Mouse (Mus musculus) brain, embryonic 14.5 days (tissue): ENCODE results near the gene Rps6ka4. TPM values are rescaled to one million over a fixed set of nuclear protein-coding genes. Genes with fewer than 3 reads are reported as not detected.

Source experiments
- DNase-seq: peaks from one replicate; pipeline ENCODE4 v3.0.0-alpha.2; 2011; ENCODE audit warnings: low read depth
- CTCF ChIP-seq: fragments of 200-500 bp; IDR thresholded peaks from 2 replicates; pipeline ENCODE4 v1.5.1; 2012; ENCODE audit warnings: inconsistent platforms, mild to moderate bottlenecking, moderate library complexity, borderline replicate concordance; ENCODE audit not compliant: insufficient read depth, insufficient read length; ENCODE audit errors: extremely low read depth
- POLR2A ChIP-seq: fragments of 200-500 bp; IDR thresholded peaks from 2 replicates; pipeline ENCODE4 v1.6.1; 2012; ENCODE audit warnings: mild to moderate bottlenecking, inconsistent platforms, borderline replicate concordance; ENCODE audit not compliant: poor library complexity, insufficient read depth, insufficient read length, severe bottlenecking; ENCODE audit errors: extremely low read depth
- polyA plus RNA-seq: library from polyadenylated mRNA; depleted of rRNA; stranded (reverse); fragments of >200 nt; gene quantifications from 2 replicates; pipeline ENCODE4 v1.2.3, GENCODE M21; 2012; rRNA removed

The Rps6ka4 gene
- polyA plus RNA-seq, 1 experiment, result 7.3 TPM

GRCm38 (mm10) chr19:6819143-6819827 lies 21.2 kb downstream of the Rps6ka4 start:
- TF ChIP-seq POLR2A (no peak), CTCF (no peak)
- DNase-seq, result peak; percentile 34

- no peak for TF ChIP-seq CTCF
- TF ChIP-seq POLR2A, result no peak
- no peak for DNase-seq
Measured at GRCm38 (mm10) chr19:6814958-6815357, 25.5 kb downstream of the Rps6ka4 start.

- no peak for TF ChIP-seq POLR2A
- no peak for TF ChIP-seq CTCF
- DNase-seq, result peak; percentile 29
Measured at GRCm38 (mm10) chr19:6814366-6814765, 26.1 kb downstream of the Rps6ka4 start.

Other genes starting within 250 kb of the Rps6ka4 start
- 0.48 and 0.83 TPM in 2 replicates for gene Ccdc88b, start 17.6 kb upstream of the Rps6ka4 start, polyA plus RNA-seq
- 117 and 158 TPM in 2 replicates for gene Trmt112, start 69.1 kb upstream of the Rps6ka4 start, polyA plus RNA-seq
- gene Prdx5, start 69.5 kb upstream of the Rps6ka4 start, polyA plus RNA-seq, result 169 and 176 TPM in 2 replicates
- gene Esrra, start 81.2 kb upstream of the Rps6ka4 start, polyA plus RNA-seq, result 35.5 and 41.3 TPM in 2 replicates
- 1.0 and 1.5 TPM in 2 replicates for gene Catsperz, start 84.7 kb upstream of the Rps6ka4 start, polyA plus RNA-seq
- gene Kcnk4, start 93.9 kb upstream of the Rps6ka4 start, polyA plus RNA-seq, result 1.2 and 2.1 TPM in 2 replicates
- 72.8 and 83.4 TPM in 2 replicates for gene Bad, start 101.2 kb upstream of the Rps6ka4 start, polyA plus RNA-seq
- 75.5 and 86.8 TPM in 2 replicates for gene Gpr137, start 101.8 kb upstream of the Rps6ka4 start, polyA plus RNA-seq
- 359 and 550 TPM in 2 replicates for gene Ppp1r14b, start 134.3 kb upstream of the Rps6ka4 start, polyA plus RNA-seq
- gene Plcb3, start 135.8 kb upstream of the Rps6ka4 start, polyA plus RNA-seq, result 22.7 and 28.3 TPM in 2 replicates
- gene Fkbp2, start 139.9 kb upstream of the Rps6ka4 start, polyA plus RNA-seq, result 50.3 and 61.0 TPM in 2 replicates
- gene Vegfb, start 147.0 kb upstream of the Rps6ka4 start, polyA plus RNA-seq, result 28.6 and 39.3 TPM in 2 replicates
- gene Dnajc4, start 151.9 kb upstream of the Rps6ka4 start, polyA plus RNA-seq, result 25.7 and 31.3 TPM in 2 replicates
- 15.4 and 21.5 TPM in 2 replicates for gene Nudt22, start 155.5 kb upstream of the Rps6ka4 start, polyA plus RNA-seq
- 18.6 and 25.5 TPM in 2 replicates for gene Trpt1, start 155.5 kb upstream of the Rps6ka4 start, polyA plus RNA-seq
- gene Fermt3, start 178.8 kb upstream of the Rps6ka4 start, polyA plus RNA-seq, result 4.8 and 5.3 TPM in 2 replicates
- 151 and 158 TPM in 2 replicates for gene Stip1, start 199.3 kb upstream of the Rps6ka4 start, polyA plus RNA-seq
- gene Macrod1, start 216.2 kb upstream of the Rps6ka4 start, polyA plus RNA-seq, result 5.7 and 8.2 TPM in 2 replicates